Mouse (Mus musculus): ENCODE data around the gene Olfr194. TPM values are rescaled to one million over a fixed set of nuclear protein-coding genes. Genes with fewer than 3 reads are reported as not detected.

The Olfr194 gene
- polyA plus RNA-seq, 1 experiment from 2014 or later: not detected

DNA sequence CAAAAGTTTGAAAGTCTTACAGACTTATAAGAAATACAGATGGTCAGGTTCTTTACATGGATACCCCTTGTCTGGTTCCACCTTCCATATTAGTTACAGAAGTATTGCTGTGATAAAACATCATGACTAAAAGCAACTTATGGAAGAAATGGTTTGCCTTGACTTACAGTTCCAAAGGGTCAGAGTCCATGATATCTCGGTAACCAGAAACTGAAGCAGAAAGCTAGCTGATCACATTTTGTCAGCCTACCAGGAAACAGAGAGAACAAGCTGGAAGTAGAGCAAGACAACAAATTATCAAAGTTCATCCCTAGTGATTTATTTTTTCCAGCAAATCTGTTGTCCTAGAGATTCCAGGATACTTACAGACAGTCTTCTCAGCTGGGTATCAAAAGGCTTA is 47.3 kb downstream of the Olfr194 start:
- no peak overlapping the region for H3K4me3 ChIP-seq (replicated peaks)
- 84% methylated on average over 1 of the region's 1 CpGs for WGBS

DNA sequence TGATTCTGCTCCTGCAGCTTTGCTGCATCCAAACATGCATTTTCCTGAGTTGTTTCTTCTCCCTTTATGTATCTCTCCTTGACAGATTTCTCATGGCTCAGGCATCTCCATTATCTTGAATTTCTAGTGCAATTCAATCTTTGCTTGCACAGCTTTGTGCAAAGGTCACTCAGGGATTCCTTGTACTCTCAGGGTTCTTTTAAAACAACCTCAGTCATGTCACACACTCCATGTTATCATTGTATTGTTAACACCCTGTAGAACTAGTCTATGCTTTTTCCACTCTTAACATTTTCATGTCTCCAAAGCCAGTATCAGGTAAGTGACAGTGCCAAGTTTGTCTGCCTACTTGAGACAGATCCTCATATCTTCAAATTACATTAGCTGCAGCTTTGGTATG is 49.1 kb downstream of the Olfr194 start:
- no peaks in the 10 kb centered on the region for H3K9me3 ChIP-seq
- H3K4me1 ChIP-seq (replicated peaks): no peaks in the 10 kb centered on the region
- H3K27me3 ChIP-seq: no peaks in the 10 kb centered on the region
- no peak overlapping the region for H3K4me3 ChIP-seq (replicated peaks)
- no peak overlapping the region for H3K27ac ChIP-seq
- H3K4me2 ChIP-seq: no peak overlapping the region
- no peak overlapping the region for H3K9ac ChIP-seq (replicated peaks)
- ATAC-seq (ENCODE audit: insufficient number of reproducible peaks, insufficient read depth, low FRiP score, low TSS enrichment, low read depth): no peak
- no peaks in the 10 kb centered on the region for H3K36me3 ChIP-seq

More for the DNA sequence above, 47.3 kb downstream of the Olfr194 start:
- H3K4me1 ChIP-seq (replicated peaks): no peaks in the 10 kb centered on the region
- no peaks in the 10 kb centered on the region for H3K9me3 ChIP-seq
- no peaks in the 10 kb centered on the region for H3K27me3 ChIP-seq
- no peak overlapping the region for H3K9ac ChIP-seq (replicated peaks)
- ATAC-seq (ENCODE audit: insufficient number of reproducible peaks, insufficient read depth, low FRiP score, low TSS enrichment, low read depth): no peak
- H3K36me3 ChIP-seq: no peaks in the 10 kb centered on the region
- H3K27ac ChIP-seq: no peak overlapping the region
- no peak overlapping the region for H3K4me2 ChIP-seq

Other genes starting within 250 kb of the Olfr194 start
- not detected in 2 replicates for gene Olfr177, start 246.3 kb downstream of the Olfr194 start, polyA plus RNA-seq (2016; fragmentation: Nextera tagmentation; extraction: Ambion mirVana)
- not detected in 2 replicates for gene Olfr178, start 229.0 kb downstream of the Olfr194 start, polyA plus RNA-seq (2016; fragmentation: Nextera tagmentation; extraction: Ambion mirVana)
- not detected in 2 replicates for gene Olfr181, start 192.3 kb downstream of the Olfr194 start, polyA plus RNA-seq (2016; fragmentation: Nextera tagmentation; extraction: Ambion mirVana)
- gene Olfr180, start 191.7 kb downstream of the Olfr194 start, polyA plus RNA-seq (2016; fragmentation: Nextera tagmentation; extraction: Ambion mirVana): not detected in 2 replicates
- gene Olfr183, start 125.7 kb downstream of the Olfr194 start, polyA plus RNA-seq (2016; fragmentation: Nextera tagmentation; extraction: Ambion mirVana): not detected in 2 replicates
- gene Olfr186, start 90.8 kb downstream of the Olfr194 start, polyA plus RNA-seq (2016; fragmentation: Nextera tagmentation; extraction: Ambion mirVana): not detected in 2 replicates
- not detected in 2 replicates for gene Olfr187, start 81.3 kb downstream of the Olfr194 start, polyA plus RNA-seq (2016; fragmentation: Nextera tagmentation; extraction: Ambion mirVana)
- gene Olfr190, start 43.1 kb downstream of the Olfr194 start, polyA plus RNA-seq (2016; fragmentation: Nextera tagmentation; extraction: Ambion mirVana): not detected in 2 replicates
- not detected in 2 replicates for gene Olfr191, start 31.2 kb downstream of the Olfr194 start, polyA plus RNA-seq (2016; fragmentation: Nextera tagmentation; extraction: Ambion mirVana)
- not detected in 2 replicates for gene Olfr193, start 9.2 kb downstream of the Olfr194 start, polyA plus RNA-seq (2016; fragmentation: Nextera tagmentation; extraction: Ambion mirVana)
- not detected in 2 replicates for gene Olfr195, start 26.0 kb upstream of the Olfr194 start, polyA plus RNA-seq (2016; fragmentation: Nextera tagmentation; extraction: Ambion mirVana)
- gene Olfr196, start 49.4 kb upstream of the Olfr194 start, polyA plus RNA-seq (2016; fragmentation: Nextera tagmentation; extraction: Ambion mirVana): not detected in 2 replicates
- not detected in 2 replicates for gene Olfr198, start 82.5 kb upstream of the Olfr194 start, polyA plus RNA-seq (2016; fragmentation: Nextera tagmentation; extraction: Ambion mirVana)
- gene Olfr199, start 98.7 kb upstream of the Olfr194 start, polyA plus RNA-seq (2016; fragmentation: Nextera tagmentation; extraction: Ambion mirVana): not detected in 2 replicates
- not detected in 2 replicates for gene Olfr201, start 151.6 kb upstream of the Olfr194 start, polyA plus RNA-seq (2016; fragmentation: Nextera tagmentation; extraction: Ambion mirVana)
- gene Olfr202, start 165.7 kb upstream of the Olfr194 start, polyA plus RNA-seq (2016; fragmentation: Nextera tagmentation; extraction: Ambion mirVana): not detected in 2 replicates
- gene Olfr203, start 177.8 kb upstream of the Olfr194 start, polyA plus RNA-seq (2016; fragmentation: Nextera tagmentation; extraction: Ambion mirVana): not detected in 2 replicates
- not detected in 2 replicates for gene Olfr204, start 197.2 kb upstream of the Olfr194 start, polyA plus RNA-seq (2016; fragmentation: Nextera tagmentation; extraction: Ambion mirVana)
- gene Olfr205, start 210.1 kb upstream of the Olfr194 start, polyA plus RNA-seq (2016; fragmentation: Nextera tagmentation; extraction: Ambion mirVana): not detected in 2 replicates
- gene Olfr206, start 228.2 kb upstream of the Olfr194 start, polyA plus RNA-seq (2016; fragmentation: Nextera tagmentation; extraction: Ambion mirVana): not detected in 2 replicates
- gene Olfr209, start 242.9 kb upstream of the Olfr194 start, polyA plus RNA-seq (2016; fragmentation: Nextera tagmentation; extraction: Ambion mirVana): not detected in 2 replicates